Mouse (Mus musculus): ENCODE results near the gene B230219D22Rik.
"Not testable (repeated sequence)": the region's sequence is repeated elsewhere in the genome, so short reads cannot be mapped to it uniquely, and the experiment has no call there.

B230219D22Rik gene

DNA sequence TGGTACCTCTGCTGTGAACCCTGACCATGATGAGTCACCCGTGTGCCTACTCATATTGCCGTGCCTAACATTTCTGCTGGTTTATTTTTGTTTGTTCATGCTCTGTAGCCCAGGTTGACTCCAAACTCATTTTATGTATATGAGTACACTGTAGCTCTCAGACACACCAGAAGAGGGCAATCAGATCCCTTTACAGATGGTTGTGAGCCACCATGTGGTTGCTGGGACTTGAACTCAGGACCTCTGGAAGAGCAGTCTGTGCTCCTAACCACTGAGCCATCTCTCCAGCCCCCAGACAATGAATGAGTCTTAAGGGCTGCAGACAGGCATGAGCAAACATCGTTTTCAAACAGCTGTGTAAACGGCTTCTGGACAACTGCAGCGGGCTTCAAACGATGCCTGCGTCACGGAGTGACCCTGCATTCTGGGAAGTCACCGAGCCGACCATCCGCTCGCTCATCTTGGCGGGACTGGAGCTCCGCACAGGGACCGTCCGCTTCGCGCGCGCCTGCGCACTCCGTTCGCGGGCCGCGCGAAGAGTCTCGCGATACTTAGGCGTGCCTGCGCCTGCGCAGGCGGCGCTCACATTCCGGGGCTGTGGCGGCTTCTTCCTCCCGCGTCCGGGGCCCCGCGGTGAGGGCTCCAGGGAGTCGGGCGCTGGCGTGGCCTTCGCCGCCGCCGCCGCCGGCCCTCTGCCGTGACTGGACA is at the start of gene B230219D22Rik:
TSS of gene B230219D22Rik (plus strand) at position 590 of the 708 bp plus-strand sequence.
- peak; percentile 73 for DNase-seq (ENCODE audit: low read depth)

DNA sequence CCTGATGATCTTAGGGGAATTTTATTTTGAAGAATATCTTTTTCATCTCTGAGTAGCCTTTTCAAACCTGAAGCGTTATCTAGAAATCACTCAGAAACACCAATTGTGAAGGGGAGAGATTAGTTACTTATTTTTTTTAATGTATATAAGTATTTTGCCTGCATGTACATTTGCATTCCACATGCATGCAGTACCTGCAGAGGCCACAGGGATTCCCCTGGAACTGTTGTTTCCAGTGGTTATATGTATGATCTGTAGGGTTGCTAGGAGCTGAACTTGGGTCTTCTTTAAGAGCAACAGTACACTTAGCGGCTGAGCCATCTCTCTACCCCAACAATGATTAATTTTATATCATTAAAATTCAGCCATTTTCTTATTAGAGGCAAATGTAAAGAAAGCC is 48.4 kb upstream of the B230219D22Rik start:
- no peak for DNase-seq (ENCODE audit: low read depth)

GRCm38 (mm10) chr13:55650098-55650497 is 42.8 kb upstream of the B230219D22Rik start:
- no peak for DNase-seq (ENCODE audit: low read depth)

DNA sequence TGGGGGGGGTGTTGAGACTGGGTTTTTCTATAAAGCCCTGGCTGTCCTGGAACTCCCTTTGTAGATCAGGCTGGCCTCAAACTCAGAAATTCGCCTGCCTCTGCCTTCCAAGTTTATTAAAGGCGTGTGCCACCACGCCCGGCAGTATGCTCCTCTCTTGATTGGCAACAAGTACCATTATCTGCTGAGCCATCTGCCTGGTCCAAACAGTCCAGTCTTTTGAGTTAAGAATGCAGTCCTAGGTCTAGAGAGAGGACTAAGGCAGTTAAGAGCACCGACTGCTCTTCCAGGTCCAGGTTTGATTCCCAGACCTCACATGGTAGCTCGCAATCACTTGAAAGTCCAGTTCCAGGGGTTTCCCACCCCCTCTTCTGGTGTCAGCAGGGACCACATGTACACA is 41.9 kb upstream of the B230219D22Rik start:
- no peak for DNase-seq (ENCODE audit: low read depth)

DNA sequence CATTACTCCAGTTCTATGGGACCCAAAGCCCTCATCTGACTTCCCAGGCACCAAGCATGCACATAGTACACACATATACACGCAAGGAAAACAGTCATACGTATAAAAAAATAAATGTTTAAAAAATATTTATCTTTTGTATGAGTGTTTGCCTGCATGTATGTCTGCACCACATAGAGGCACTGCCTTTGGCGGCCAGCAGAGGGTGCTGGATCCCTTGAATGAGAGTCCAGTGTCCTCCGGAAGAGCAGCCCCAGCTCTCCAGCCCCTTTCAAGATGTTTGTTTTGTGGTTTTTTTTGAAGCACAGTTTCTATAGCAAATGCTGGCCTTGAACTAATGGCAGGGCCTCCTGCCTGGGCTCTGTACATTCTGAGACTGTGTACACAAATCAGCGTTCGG is 24.4 kb upstream of the B230219D22Rik start:
- DNase-seq (ENCODE audit: low read depth), result no peak

GRCm38 (mm10) chr13:55672711-55673110 is 20.2 kb upstream of the B230219D22Rik start:
- no peak for DNase-seq (ENCODE audit: low read depth)

DNA sequence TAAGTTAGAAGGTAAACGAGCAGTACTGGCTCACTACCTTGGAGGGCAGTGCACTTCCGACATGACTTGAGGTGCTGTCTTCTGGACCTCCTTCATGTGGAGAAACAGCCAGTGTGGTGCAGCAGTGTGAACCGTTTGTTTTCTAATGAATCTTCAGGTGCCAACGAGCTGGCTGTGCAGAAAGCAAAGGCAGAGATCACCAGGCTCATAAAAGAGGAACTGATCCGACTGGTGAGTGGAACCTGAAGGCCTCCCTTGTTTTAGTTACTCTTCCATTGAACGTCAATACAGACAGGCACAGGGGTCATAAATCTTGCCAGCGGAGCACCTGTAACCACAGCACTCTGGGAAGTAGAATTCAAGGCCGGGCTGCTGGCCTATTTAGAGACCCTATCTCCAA is 15.6 kb upstream of the B230219D22Rik start:
- no peak for DNase-seq (ENCODE audit: low read depth)

DNA sequence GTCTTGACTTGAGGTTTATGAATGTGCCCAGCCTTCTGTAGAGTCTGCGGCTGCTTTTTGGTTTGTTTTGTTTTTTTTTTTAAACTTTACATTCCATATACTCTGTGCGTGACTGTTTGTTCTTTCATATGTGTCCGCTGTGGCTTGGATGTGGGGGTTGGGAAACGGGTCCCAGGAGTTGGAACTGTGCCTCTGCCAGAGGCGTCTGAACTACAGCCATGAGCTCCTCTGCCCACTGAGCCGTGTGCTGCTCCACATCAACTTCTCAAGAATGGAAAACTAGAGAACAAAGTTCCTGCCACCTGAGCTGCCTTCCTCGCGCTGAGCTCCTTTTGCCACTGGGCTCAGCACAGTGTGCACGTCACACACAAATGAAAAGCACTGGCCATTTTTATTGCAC is 10.7 kb upstream of the B230219D22Rik start:
- DNase-seq (ENCODE audit: low read depth), result no peak

- DNase-seq (ENCODE audit: low read depth), result no peak
Measured at GRCm38 (mm10) chr13:55683581-55683980, 9.3 kb upstream of the B230219D22Rik start.

DNA sequence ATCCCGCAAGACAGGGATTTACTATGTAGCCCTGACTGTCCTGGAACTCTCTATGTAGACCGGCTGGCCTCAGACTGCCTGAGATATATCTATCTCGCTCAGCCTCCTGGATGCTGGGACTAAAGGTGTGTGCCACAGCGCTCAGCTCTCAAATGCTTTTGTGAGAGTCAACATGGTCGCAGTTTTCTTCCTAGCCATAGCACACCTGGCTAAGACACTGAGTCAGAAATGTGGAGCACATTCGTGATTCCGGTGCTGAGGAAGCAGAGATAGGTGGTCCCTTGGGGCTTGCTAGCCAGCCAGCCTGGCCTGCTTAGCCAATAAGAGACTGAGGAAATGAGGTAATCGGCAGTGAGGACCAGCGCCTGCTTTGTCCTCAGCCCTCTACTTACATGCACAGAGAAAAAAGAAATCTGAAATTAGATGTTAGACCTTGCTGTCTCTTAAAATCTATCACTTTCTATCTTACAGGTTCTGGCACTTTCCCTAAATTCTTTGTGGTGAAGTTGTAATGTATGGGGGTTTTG is 6.8 kb upstream of the B230219D22Rik start:
- DNase-seq (ENCODE audit: low read depth), result no peak

- no peak for DNase-seq (ENCODE audit: low read depth)
Measured at GRCm38 (mm10) chr13:55687927-55688602, 4.9 kb upstream of the B230219D22Rik start.

DNA sequence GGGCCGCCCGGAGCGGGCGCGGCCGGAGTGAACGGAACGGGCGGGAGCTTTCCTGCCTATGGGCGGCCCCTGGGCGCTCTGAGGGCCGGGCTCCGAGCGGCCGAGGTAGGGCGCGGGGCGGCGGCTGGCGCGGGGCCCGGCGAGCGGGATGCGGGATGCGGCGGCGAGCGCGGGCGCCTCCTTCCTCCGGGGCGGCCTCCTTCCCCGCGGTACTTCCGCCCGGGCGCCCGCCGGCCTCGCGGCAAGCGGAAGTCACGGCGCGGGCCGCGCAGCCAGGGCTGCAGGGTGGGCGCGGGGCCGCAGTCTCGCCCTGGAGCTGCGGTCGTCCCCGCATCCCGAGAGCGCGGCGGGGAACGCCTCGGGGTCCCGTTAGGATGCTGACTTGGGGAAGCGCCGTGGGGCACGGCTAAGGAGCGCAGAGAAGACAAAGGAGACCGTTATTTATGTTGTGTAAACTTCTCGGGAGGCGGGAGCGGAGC is 358 bp downstream of the B230219D22Rik start:
- no peak for DNase-seq (ENCODE audit: low read depth)

- DNase-seq (ENCODE audit: low read depth), result no peak
Measured at GRCm38 (mm10) chr13:55694110-55694509, 1.2 kb downstream of the B230219D22Rik start.

GRCm38 (mm10) chr13:55695989-55696388 is 3.1 kb downstream of the B230219D22Rik start:
- not testable (repeated sequence) for DNase-seq (ENCODE audit: low read depth)

GRCm38 (mm10) chr13:55704301-55704700 is 11.4 kb downstream of the B230219D22Rik start:
- DNase-seq (ENCODE audit: low read depth), result no peak

- no peak for DNase-seq (ENCODE audit: low read depth)
Measured at GRCm38 (mm10) chr13:55712846-55713245, 19.9 kb downstream of the B230219D22Rik start.

GRCm38 (mm10) chr13:55714501-55715166 is 21.7 kb downstream of the B230219D22Rik start, which contains the start of gene Txndc15:
Txndc15 (plus strand) TSS chr13:55714650.
- DNase-seq (ENCODE audit: low read depth), result peak; percentile 42

GRCm38 (mm10) chr13:55715167-55715512 is 22.2 kb downstream of the B230219D22Rik start:
- DNase-seq (ENCODE audit: low read depth), result no peak

DNA sequence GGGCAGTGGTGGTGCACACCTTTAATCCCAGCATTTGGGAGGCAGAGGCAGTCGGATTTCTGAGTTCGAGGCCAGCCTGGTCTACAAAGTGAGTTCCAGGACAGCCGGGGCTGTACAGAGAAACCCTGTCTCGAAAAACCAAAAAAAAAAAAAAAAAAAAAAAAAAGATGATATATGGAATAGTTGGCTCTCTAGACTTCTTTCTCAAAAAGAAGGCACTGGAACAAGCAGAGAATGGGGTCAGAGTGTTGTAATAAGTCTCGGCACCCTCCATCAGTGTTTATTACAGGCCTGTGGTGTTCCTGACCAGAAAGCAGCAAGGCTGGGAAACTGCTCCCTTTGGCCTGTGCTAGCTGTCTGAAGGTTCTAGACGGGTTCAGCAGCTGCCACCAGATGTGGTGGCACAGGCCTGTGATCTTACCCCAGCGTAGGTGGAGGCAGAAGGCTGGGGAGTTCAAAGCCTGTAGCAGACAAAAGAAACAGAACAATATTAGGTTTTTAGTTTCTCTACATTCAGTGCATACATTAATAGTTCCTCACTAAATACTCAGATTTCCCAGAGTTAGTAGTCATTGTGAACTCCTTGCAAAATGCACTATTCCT is 23.1 kb downstream of the B230219D22Rik start:
- DNase-seq (ENCODE audit: low read depth), result no peak

GRCm38 (mm10) chr13:55721516-55721915 is 28.6 kb downstream of the B230219D22Rik start:
- DNase-seq (ENCODE audit: low read depth), result no peak

DNA sequence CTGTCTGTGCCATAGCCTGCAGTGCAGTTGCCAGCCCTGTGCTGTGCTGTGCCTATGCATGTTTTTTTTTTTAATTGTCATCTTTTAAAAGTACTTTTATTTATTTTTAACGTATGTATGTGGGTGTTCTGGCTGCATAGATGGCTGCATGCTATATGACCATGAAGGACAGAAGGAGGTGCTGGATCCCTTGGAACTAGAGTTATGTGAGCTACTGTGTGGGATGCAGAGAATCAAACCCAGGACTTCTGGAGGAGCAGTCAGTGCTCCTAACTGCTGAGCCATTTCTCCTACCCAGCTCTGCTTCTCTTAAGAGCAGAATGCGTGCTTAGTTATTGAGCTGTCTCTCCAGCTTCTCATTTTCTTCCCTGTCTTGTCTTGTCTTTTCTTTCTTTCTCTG is 29.1 kb downstream of the B230219D22Rik start:
- DNase-seq (ENCODE audit: low read depth), result no peak

DNA sequence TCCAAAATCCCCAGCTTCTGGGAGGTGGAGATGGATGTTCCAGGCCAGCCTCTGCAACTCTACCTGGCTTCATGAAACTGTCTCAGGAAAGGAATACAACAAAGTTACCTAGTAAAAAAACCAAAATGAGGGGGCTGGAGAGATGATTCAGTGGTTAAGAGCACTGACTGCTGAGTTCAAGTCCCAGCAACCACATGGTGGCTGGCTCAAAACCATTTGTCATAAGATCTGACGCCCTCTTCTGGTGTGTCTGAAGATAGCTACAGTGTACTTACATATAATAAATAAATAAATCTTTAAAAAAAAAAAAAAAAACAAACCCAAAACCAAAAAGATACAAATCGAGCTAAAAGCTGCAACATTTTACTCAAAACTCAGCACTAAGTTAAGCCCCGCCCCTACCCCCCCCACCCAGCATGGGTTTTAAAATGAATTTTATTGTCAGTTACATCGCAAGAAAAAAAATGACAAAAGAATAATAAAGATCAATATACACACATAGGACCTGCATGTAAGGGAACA is 33.7 kb downstream of the B230219D22Rik start:
- DNase-seq (ENCODE audit: low read depth), result no peak
